Mouse (Mus musculus): ENCODE data around the gene Musk.

The Musk gene

GRCm38 (mm10) chr4:58415537-58415936, 129.8 kb downstream of the Musk start:
- no peak for DNase-seq (ENCODE audit: low spot score)

GRCm38 (mm10) chr4:58417319-58417718, 131.6 kb downstream of the Musk start:
- DNase-seq (ENCODE audit: low spot score) = no peak

- no peak for DNase-seq (ENCODE audit: low spot score)
These were observed 133.5 kb downstream of the Musk start for GRCm38 (mm10) chr4:58419225-58419624.

GRCm38 (mm10) chr4:58423276-58423930, 137.6 kb downstream of the Musk start:
- DNase-seq (ENCODE audit: low spot score) = no peak

Data from testis, postnatal 10 days (tissue).